Mouse (Mus musculus): Measurements from ENCODE around the gene Inhbc. TPM values are rescaled to one million over a fixed set of nuclear protein-coding genes. Genes with fewer than 3 reads are reported as not detected.

Gene Inhbc
- polyA plus RNA-seq, 1 experiment, result not detected

Other genes starting within 250 kb of the Inhbc start
- gene Os9, start 249.3 kb downstream of the Inhbc start, polyA plus RNA-seq (2012; rRNA removed), result 53.9 and 72.8 TPM in 2 replicates
- 6.2 and 7.9 TPM in 2 replicates for gene B4galnt1, start 205.2 kb downstream of the Inhbc start, polyA plus RNA-seq (2012; rRNA removed)
- 0.72 and 1.5 TPM in 2 replicates for gene Slc26a10, start 189.8 kb downstream of the Inhbc start, polyA plus RNA-seq (2012; rRNA removed)
- gene Arhgef25, start 180.3 kb downstream of the Inhbc start, polyA plus RNA-seq (2012; rRNA removed), result 178 and 188 TPM in 2 replicates
- gene Dtx3, start 174.7 kb downstream of the Inhbc start, polyA plus RNA-seq (2012; rRNA removed), result 193 and 272 TPM in 2 replicates
- gene Pip4k2c, start 158.8 kb downstream of the Inhbc start, polyA plus RNA-seq (2012; rRNA removed), result 47.7 and 48.4 TPM in 2 replicates
- 5.9 and 6.6 TPM in 2 replicates for gene Kif5a, start 107.1 kb downstream of the Inhbc start, polyA plus RNA-seq (2012; rRNA removed)
- 173 and 201 TPM in 2 replicates for gene Dctn2, start 104.1 kb downstream of the Inhbc start, polyA plus RNA-seq (2012; rRNA removed)
- gene Mbd6, start 81.4 kb downstream of the Inhbc start, polyA plus RNA-seq (2012; rRNA removed), result 19.8 and 42.1 TPM in 2 replicates
- gene Mars, start 58.6 kb downstream of the Inhbc start, polyA plus RNA-seq (2012; rRNA removed), result 44.7 and 47.7 TPM in 2 replicates
- gene Arhgap9, start 48.5 kb downstream of the Inhbc start, polyA plus RNA-seq (2012; rRNA removed), result 6.7 and 8.4 TPM in 2 replicates
- gene Gli1, start 28.5 kb downstream of the Inhbc start, polyA plus RNA-seq (2012; rRNA removed), result 29.0 and 34.1 TPM in 2 replicates
- not detected in 2 replicates for gene Inhbe, start 16.0 kb downstream of the Inhbc start, polyA plus RNA-seq (2012; rRNA removed)
- 19.3 and 41.9 TPM in 2 replicates for gene R3hdm2, start 9.9 kb upstream of the Inhbc start, polyA plus RNA-seq (2012; rRNA removed)
- 2.3 and 4.3 TPM in 2 replicates for gene Stac3, start 131.3 kb upstream of the Inhbc start, polyA plus RNA-seq (2012; rRNA removed)
- 21.2 and 32.1 TPM in 2 replicates for gene Ndufa4l2, start 144.5 kb upstream of the Inhbc start, polyA plus RNA-seq (2012; rRNA removed)
- 58.7 and 63.9 TPM in 2 replicates for gene Shmt2, start 152.0 kb upstream of the Inhbc start, polyA plus RNA-seq (2012; rRNA removed)
- 0.04 and 0.07 TPM in 2 replicates for gene Nxph4, start 164.1 kb upstream of the Inhbc start, polyA plus RNA-seq (2012; rRNA removed)

Measured in urinary bladder, adult 2 months (tissue).